Mouse (Mus musculus): ENCODE data around the gene Dock3.
A peak's percentile ranks its signal among the peaks of the same experiment; 100 is the strongest.

The Dock3 gene

DNA sequence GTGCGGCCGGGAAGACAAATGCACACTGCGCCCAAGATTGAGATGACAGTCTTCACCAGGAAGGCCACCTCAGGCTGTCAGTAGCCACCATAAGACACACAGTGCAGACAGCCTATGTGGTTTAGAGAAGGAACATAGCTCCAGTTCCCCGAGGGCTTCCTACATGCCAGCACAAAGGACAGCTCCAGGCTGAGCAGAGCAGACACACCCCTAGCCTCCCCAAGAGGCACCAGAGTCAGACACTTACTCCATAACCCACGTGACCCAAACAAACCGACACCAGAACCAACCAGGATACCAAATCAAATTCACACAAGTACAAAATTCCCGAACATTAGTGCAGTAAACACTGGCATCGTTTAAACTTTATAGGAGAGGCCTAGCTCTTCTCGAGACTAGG, 342.4 kb downstream of the Dock3 start:
- no peak for DNase-seq (ENCODE audit: low spot score in 2 of 2)

DNA sequence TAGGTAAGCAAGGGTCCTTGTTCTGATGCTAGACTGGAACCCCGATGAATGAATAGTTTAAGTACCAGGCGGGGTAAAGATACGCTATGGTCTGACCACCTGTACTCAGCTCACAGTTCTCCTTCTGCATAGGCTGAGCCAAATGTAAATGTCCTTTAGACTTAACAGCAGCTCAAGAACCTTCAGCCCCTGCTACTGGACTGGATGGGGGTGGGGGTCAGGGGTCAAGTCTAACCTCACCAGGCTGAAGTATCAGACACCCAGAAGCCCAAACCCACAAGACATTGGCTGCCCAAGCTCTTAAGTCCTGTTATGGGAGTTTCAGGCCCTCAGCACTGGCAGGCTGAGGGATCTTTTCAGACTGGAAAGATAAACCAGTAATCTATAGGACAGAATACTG, 343.4 kb downstream of the Dock3 start:
- no peak for DNase-seq (ENCODE audit: low spot score in 2 of 2)

DNA sequence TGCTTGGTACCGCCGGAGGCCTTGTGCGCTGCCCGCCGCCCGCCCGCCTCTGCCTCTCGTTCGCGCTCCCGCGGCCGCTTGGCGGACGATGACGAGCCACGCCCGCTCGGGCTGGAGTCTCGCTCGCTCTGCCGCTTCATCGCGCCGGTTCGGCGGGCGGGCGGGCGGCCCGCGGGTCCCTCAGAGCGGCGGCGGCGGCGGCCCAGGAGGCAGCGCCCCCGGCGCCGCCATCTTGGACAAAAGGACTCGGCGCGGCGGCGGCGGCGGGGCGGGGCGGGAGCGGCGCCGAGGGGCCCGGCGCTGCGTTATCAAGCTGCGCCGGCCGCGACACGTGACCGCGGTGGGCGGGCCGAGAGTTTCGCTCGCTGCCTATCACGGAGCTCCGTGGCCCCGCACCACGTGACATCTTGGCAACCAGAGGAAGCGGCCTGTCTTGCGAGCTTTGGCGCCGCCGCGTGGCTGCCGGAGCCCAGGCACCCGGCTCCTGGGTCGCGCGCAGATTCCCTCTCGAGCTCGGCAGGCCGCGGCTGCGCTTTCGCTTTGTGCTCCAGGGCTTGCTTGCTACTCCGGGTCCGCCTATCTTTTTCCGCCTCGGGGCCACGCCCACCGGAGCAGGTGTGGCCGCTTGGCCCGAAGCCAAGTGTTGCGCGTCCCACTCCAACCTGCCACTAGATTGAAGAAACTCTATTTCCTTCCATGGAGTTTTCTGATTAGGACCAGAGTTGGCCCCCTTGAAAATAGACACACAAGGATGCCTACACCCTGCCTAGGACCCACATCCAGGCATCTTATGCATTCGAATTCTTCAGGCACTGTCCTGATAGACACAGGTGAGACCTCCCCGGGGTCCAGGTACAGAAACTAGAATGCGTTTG, 344.6 kb downstream of the Dock3 start, which contains the start of gene Rbm15b:
Gene Rbm15b (minus strand): TSS at position 601 of the 875 bp plus-strand sequence.
- peak; percentile 98 to 99 for DNase-seq (ENCODE audit: low spot score in 2 of 2)

DNA sequence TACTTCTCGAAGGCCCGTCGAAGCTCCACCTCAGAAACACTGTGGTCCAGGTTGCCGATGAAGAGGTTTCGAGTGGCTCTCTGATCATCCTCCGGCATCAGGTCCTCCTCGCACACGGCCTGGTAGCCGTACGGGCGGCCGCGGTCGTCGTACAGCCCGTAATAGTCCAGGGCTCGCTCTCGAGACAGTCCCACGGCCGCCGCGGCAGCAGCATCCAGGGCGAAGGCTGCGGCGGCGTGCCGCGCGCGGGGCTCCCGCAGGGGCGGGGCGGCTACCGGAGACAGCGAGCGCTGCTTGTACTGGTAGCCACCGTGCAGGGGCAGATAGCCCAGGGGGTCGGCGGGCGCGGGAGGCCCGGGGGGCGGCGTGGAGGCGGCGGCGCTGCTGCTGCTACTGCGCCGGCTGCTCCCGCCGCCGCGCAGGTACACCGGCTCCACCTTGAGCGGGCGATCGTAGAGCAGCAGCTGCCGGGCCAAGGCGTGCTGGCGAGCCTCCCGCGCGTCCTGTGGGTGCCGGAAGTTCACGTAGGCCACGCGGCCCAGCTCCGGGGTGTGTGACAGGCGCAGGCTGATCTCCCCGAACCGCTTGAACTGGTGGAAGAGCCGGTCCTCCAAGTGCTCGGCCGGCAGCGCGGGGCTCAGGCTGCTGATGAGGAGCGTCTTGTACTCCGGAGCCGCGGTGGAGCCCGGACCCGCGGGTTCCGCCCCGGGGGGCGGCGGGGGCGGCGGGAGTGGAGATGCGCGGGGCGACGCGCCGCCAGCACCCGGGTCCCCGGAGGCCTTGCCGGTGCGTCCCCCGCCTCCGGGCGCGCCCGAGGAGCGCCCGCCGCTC, 345.6 kb downstream of the Dock3 start:
- peak; percentile 57 to 61 for DNase-seq (ENCODE audit: low spot score in 2 of 2)

DNA sequence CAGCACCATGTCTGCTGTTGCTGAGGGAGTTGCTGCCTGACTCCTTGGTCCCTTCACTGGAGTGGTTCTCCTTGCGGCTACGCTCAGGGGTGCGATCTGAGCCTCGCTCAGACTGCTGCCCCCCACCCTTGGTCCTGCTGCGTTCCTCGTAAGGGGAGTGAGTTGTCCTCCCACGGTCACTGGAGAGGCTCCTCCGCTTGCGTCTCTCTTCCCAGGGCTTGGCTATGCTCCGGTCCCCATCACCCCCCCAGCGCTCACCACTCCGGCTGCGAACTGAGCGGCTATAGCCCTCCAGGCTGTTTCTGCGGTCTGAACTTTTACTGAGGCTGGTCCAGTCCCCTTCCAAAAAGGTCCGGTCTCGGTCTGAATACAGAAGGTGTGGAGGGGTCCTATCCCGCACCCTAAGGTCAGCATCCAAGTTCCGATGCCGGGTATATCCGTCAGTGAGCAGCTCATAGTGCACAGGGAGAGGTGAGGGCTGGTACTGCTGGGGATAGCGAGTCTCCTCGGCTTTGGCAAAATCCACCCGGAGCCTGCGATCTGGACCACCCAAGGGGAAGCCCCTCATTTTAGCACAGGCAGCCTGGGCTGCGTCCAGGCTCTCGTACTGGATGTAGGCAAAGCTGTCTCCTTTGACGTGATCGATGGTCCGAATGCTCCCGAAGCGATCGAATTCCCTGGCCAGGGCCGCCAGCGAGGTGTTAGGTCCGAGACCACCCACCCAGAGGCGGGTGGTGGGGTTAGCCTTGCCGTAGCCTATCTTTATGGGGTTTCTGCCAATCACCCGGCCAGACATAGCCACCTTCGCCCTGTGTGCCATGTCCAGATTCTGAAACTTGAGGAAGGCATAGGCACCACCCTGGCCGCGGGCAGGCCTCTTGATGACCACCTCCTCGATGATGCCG, 346.5 kb downstream of the Dock3 start:
- DNase-seq (ENCODE audit: low spot score in 2 of 2) = peak in 1 of 2 experiments; percentile 22

DNA sequence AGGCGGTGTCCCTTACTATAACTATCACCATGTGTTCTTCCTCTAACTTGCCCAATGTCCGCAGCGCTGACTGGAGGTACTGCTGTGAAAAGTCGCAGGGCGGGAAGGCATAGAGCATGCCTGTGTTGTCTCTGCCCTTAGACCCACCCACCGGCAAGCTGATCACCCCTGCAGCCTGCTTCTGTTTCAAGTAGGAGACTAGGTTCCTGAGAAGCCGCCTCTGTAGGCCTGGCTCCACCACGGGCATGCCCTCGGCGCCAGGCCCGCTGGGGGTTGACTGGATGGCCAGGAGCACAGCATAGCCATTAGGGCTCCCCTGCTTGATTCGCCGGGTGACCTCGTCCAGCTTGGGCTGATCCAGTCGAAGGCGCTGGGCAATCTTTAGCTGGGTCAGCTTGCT, 347.4 kb downstream of the Dock3 start:
- peak in 1 of 2 experiments; percentile 15 for DNase-seq (ENCODE audit: low spot score in 2 of 2)

DNA sequence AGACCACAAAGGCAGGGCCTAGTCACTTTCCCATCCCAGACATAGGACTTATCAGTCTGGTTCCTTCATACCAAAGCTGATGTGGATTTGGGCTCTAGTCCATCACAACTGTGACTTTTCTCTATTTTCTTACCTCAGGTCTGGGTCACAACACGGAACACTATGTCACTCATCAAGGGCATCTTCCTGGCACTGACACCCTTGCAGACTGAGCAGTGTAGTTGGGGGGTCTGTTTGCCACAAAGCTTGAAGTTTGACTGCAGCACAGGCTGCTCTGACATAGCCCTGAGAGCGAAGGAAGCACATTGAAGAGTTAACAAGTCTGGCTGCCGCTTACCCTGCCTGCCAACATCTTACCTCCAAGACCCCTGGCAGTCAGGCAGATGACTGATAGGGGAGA, 348.6 kb downstream of the Dock3 start:
- no peak for DNase-seq (ENCODE audit: low spot score in 2 of 2)

DNA sequence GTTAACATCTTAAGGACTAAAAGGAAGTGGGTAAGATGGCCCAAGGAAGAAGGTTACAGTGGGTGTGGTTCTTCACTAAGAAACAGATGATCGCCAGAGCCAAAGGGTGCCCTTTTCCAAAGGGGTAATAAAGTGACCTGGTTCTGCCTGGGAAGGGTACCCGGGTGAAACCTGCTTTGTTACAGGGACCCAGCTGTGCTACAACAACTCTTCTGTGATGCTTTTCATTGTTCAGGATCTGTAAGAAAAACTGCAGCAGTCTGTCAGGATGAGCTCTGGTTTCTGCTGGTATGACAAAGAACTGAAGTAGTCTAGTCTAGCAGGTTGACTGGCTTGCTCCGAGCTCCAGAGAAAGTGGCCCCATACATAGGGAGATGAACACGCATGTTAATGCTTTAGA, 349.5 kb downstream of the Dock3 start:
- DNase-seq (ENCODE audit: low spot score in 2 of 2) = no peak

DNA sequence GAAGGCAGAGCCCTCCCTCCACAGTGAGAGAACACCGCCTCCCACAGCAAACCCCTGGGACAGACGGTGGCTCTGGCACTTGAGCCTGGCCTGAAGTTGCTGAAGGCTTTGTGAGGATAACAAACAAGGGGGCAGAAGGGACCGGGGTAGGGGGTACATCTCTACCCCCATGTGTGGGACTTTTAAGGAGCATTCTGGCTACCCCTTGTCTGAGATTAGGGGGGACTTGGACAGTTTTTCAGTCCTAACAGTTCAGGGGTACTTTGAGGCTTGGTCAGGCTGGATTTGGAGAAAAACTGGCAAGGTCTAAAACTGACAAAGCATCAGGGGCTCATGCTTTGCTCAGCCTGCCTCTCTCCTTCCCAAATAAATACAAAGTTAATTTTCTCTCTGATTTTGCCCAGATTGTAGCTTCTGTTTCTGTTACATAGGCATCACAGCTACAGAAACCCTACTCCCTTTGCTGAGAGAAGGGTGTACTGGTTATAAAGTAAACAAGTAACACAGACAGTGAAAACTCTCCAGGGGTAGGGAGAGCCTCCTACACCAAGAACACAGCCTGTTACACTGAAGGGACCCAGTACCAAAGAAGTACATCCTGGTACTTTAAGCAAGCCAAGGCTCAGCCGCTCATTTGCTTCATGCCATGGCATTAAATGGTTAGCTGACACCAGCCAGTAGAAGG, 350.5 kb downstream of the Dock3 start:
- no peak for DNase-seq (ENCODE audit: low spot score in 2 of 2)

DNA sequence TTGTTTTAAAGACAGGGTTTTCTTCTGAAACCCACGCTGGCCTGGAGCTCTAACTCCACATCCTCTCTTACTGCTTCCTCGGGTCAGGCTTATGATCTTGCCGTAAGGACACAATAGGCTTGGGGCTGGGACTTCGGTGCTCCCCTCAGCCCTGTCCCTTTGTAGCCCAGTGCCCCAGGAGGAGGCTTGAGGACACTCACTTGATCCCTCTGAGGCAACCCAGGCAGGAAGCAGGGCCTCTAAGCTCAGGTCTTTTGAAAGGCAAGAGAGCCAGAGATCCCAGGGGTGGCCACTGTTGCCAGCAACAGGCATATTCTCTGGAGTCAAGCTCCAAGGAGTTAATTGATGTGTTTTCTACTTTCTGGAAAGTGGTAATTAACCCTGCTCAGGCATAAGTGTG, 352.2 kb downstream of the Dock3 start:
- no peak for DNase-seq (ENCODE audit: low spot score in 2 of 2)

DNA sequence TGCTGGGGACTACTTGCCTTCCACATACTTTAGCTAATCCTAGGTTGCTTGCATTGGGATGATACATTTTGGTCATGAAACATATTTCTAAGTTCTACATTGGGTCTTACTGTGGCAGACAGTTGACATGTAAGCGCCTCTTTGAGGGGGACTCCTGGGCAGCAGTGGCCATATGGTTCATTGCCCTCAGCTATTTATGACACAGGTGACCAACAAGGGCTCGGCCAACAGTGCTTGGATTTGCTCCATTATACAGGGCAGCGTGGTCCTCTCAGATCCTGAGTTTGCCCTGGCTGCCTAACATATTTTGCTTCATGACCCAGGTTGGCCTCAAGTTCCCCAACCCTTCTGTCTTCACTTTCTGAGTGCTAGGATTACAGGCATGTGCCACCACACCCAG, 355.0 kb downstream of the Dock3 start:
- no peak for DNase-seq (ENCODE audit: low spot score in 2 of 2)

DNA sequence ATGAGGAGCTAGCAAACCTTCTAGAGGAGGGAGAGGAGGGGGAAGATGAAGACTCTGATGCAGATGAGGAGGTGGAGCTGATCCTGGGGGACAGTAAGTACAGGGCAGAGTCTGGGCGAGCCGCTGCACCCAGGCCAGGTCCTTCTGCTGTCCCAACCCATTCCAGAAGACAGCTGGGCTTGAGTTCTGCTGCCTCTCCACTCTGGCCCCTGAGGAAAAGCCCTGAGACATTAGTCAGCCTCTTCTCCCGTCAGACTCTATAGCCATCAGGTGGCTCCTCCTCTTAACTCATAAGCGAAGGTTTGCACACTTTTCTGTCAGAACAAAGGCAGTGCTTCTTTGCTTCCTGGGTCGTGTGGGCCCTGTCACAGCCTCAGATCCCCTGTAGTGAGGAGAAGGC, 357.5 kb downstream of the Dock3 start:
- no peak for DNase-seq (ENCODE audit: low spot score in 2 of 2)

DNA sequence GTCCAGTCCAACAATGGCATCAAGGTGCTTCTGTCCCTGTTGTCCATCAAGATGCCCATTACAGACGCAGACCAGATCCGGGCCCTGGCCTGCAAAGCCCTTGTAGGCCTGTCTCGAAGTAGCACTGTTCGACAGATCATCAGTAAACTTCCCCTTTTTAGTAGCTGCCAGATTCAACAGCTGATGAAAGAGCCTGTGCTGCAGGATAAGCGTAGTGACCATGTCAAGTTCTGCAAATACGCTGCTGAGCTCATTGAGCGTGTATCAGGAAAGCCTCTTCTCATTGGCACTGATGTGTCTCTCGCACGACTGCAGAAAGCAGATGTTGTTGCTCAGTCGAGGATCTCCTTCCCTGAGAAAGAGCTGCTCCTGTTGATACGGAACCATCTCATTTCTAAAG, 373.7 kb downstream of the Dock3 start:
- DNase-seq (ENCODE audit: low spot score in 2 of 2) = no peak

DNA sequence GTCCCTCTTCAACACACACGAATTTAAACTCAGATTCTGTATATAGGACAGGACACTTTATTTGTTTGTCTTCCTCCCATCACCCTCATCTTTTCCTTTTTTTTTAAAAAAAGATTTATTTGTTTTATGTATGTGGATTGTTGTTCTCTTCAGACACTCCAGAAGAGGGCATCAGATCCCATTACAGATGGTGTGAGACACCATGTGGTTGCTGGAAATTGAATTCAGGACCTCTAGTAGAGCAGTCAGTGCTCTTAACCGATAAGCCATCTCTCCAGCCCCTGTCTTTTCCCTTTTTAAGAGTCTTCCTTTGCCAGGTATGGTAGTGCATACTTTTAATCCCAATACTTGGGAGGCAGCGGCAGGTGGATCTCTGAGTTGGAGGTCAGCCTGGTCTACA, 375.0 kb downstream of the Dock3 start:
- no peak for DNase-seq (ENCODE audit: low spot score in 2 of 2)
